Mouse (Mus musculus): ENCODE measurements at regions not wholly inside any gene's neighbourhood (a gene's known extent, or its start where the extent isn't known, plus 50 kb on each side); places are given as distances from the start of the nearest gene placed in this dataset.

GRCm38 (mm10) chr17:31790280-31791063 lies 65.1 kb downstream of the Sik1 start:
- Histone ChIP-seq H3K4me3 (ENCODE audit: insufficient read depth, low read length) (no peak overlapping the region), H3K27ac (ENCODE audit: insufficient read depth, low read length) (no peak overlapping the region)

GRCm38 (mm10) chr17:31791656-31792055 lies 63.9 kb downstream of the Sik1 start:
- Histone ChIP-seq H3K27ac (ENCODE audit: insufficient read depth, low read length) (no peak overlapping the region), H3K4me3 (ENCODE audit: insufficient read depth, low read length) (no peak overlapping the region), H3K4me1 (ENCODE audit: control insufficient read depth, insufficient read depth, low read length) (no peaks in the 10 kb centered on the region)
- TF ChIP-seq POLR2A (IDR thresholded peaks at IDR 0.05; ENCODE audit: extremely low read depth, insufficient read depth, low read length): no peak
- TF ChIP-seq CTCF (IDR thresholded peaks at IDR 0.05; ENCODE audit: extremely low read depth, insufficient read depth, low read length): no peak

More at GRCm38 (mm10) chr17:31790280-31791063, 65.1 kb downstream of the Sik1 start:
- TF ChIP-seq POLR2A (IDR thresholded peaks at IDR 0.05; ENCODE audit: extremely low read depth, insufficient read depth, low read length) (no peak), CTCF (IDR thresholded peaks at IDR 0.05; ENCODE audit: extremely low read depth, insufficient read depth, low read length) (no peak)
- H3K4me1 ChIP-seq (ENCODE audit: control insufficient read depth, insufficient read depth, low read length): no peaks in the 10 kb centered on the region

- Histone ChIP-seq H3K4me3 (ENCODE audit: insufficient read depth, low read length) (no peak overlapping the region), H3K27ac (ENCODE audit: insufficient read depth, low read length) (no peak overlapping the region), H3K4me1 (ENCODE audit: control insufficient read depth, insufficient read depth, low read length) (no peaks in the 10 kb centered on the region)
- no peak for TF ChIP-seq POLR2A (IDR thresholded peaks at IDR 0.05; ENCODE audit: extremely low read depth, insufficient read depth, low read length)
- TF ChIP-seq CTCF (IDR thresholded peaks at IDR 0.05; ENCODE audit: extremely low read depth, insufficient read depth, low read length): no peak
These were observed 62.6 kb downstream of the Sik1 start for GRCm38 (mm10) chr17:31793040-31793439.

GRCm38 (mm10) chr17:31793521-31793920 lies 62.1 kb downstream of the Sik1 start:
- no peak overlapping the region for H3K27ac ChIP-seq (ENCODE audit: insufficient read depth, low read length)
- no peak overlapping the region for H3K4me3 ChIP-seq (ENCODE audit: insufficient read depth, low read length)
- TF ChIP-seq CTCF (IDR thresholded peaks at IDR 0.05; ENCODE audit: extremely low read depth, insufficient read depth, low read length) (no peak), POLR2A (IDR thresholded peaks at IDR 0.05; ENCODE audit: extremely low read depth, insufficient read depth, low read length) (no peak)
- no peaks in the 10 kb centered on the region for H3K4me1 ChIP-seq (ENCODE audit: control insufficient read depth, insufficient read depth, low read length)

GRCm38 (mm10) chr17:31793964-31794363 lies 61.6 kb downstream of the Sik1 start:
- H3K4me3 ChIP-seq (ENCODE audit: insufficient read depth, low read length): no peak overlapping the region
- no peak overlapping the region for H3K27ac ChIP-seq (ENCODE audit: insufficient read depth, low read length)
- TF ChIP-seq POLR2A (IDR thresholded peaks at IDR 0.05; ENCODE audit: extremely low read depth, insufficient read depth, low read length) (no peak), CTCF (IDR thresholded peaks at IDR 0.05; ENCODE audit: extremely low read depth, insufficient read depth, low read length) (no peak)
- no peaks in the 10 kb centered on the region for H3K4me1 ChIP-seq (ENCODE audit: control insufficient read depth, insufficient read depth, low read length)
